Mouse (Mus musculus): Measurements from ENCODE around the gene Erc1. TPM values are rescaled to one million over a fixed set of nuclear protein-coding genes. Genes with fewer than 3 reads are reported as not detected.

Erc1 gene
- total and polyA plus RNA-seq, 3 experiments = 5.3 to 20.2 (median 18.0) TPM

- no peak for DNase-seq
Observed at GRCm38 (mm10) chr6:119587454-119587853, 260.5 kb downstream of the Erc1 start.

GRCm38 (mm10) chr6:119585652-119586375 lies 262.2 kb downstream of the Erc1 start:
- DNase-seq = peak; percentile 29

GRCm38 (mm10) chr6:119584061-119584460 lies 263.9 kb downstream of the Erc1 start:
- no peak for DNase-seq

GRCm38 (mm10) chr6:119583165-119583564 lies 264.8 kb downstream of the Erc1 start:
- DNase-seq = no peak

GRCm38 (mm10) chr6:119576706-119577105 lies 271.3 kb downstream of the Erc1 start:
- no peak for DNase-seq

- DNase-seq = no peak
Observed at GRCm38 (mm10) chr6:119575331-119575730, 272.6 kb downstream of the Erc1 start.

GRCm38 (mm10) chr6:119572296-119572695 lies 275.7 kb downstream of the Erc1 start:
- no peak for DNase-seq

GRCm38 (mm10) chr6:119570797-119571196 lies 277.2 kb downstream of the Erc1 start:
- no peak for DNase-seq

- DNase-seq = no peak
Observed at GRCm38 (mm10) chr6:119568339-119568738, 279.6 kb downstream of the Erc1 start.

- DNase-seq = no peak
Observed at GRCm38 (mm10) chr6:119565451-119566379, 282.3 kb downstream of the Erc1 start.

GRCm38 (mm10) chr6:119562558-119562957 lies 285.4 kb downstream of the Erc1 start:
- DNase-seq = no peak

GRCm38 (mm10) chr6:119558855-119559254 lies 289.1 kb downstream of the Erc1 start:
- no peak for DNase-seq

- DNase-seq = no peak
Observed at GRCm38 (mm10) chr6:119554439-119554838, 293.5 kb downstream of the Erc1 start.

- no peak for DNase-seq
Observed at GRCm38 (mm10) chr6:119544518-119544864, 303.5 kb downstream of the Erc1 start.

- peak; percentile 64 for DNase-seq
Observed at GRCm38 (mm10) chr6:119543803-119544517, 304.0 kb downstream of the Erc1 start, which contains the start of gene Wnt5b. Gene Wnt5b (minus strand): TSS chr6:119544347.

- DNase-seq = peak; percentile 5
Observed at GRCm38 (mm10) chr6:119543456-119543802, 304.5 kb downstream of the Erc1 start.

- DNase-seq = no peak
Observed at GRCm38 (mm10) chr6:119535867-119536266, 312.1 kb downstream of the Erc1 start.

- no peak for DNase-seq
Observed at GRCm38 (mm10) chr6:119533170-119533709, 314.7 kb downstream of the Erc1 start.

- no peak for DNase-seq
Observed at GRCm38 (mm10) chr6:119529659-119530058, 318.3 kb downstream of the Erc1 start.

GRCm38 (mm10) chr6:119526498-119526897 lies 321.5 kb downstream of the Erc1 start:
- DNase-seq = no peak

GRCm38 (mm10) chr6:119521931-119522391 lies 326.0 kb downstream of the Erc1 start:
- no peak for DNase-seq

- no peak for DNase-seq
Observed at GRCm38 (mm10) chr6:119521482-119521900, 326.5 kb downstream of the Erc1 start.
